Comparison of ENCODE assay signal across 10 mouse cellular contexts in genomic region chr8:87835924-87836323, GRCm38 (mm10).
DNase-seq lines count a peak whose midpoint lies in the region; ATAC-seq lines count a peak whose summit lies in the region.
"Had no signal": no experiment of that assay in that cellular context is flagged by ENCODE, and none has a peak within 500 bp of the region (broad histone marks: within the 10 kb centered on the region; RNA-seq: fewer than 3 reads in every experiment).

No protein-coding gene starts in this region.

- no peaks in the 10 kb centered on the region for H3K36me3 ChIP-seq in heart, embryonic 15.5 days
- H3K36me3 ChIP-seq in embryonic facial prominence, embryonic 13.5 days = 0 out of 2 replicates have a peak, but pooled peaks cover 7% of the 10 kb centered on the region
- no peaks in the 10 kb centered on the region for H3K36me3 ChIP-seq in hindbrain, embryonic 15.5 days
- H3K36me3 ChIP-seq in midbrain, embryonic 16.5 days (ENCODE audit: control insufficient read depth, insufficient read depth, low read length) = no peaks in the 10 kb centered on the region

- H3K27ac ChIP-seq in heart, embryonic 15.5 days = peak overlapping the region; percentile 75
- H3K27ac ChIP-seq in embryonic facial prominence, embryonic 13.5 days = peak overlapping the region; percentile 79
- H3K27ac ChIP-seq in hindbrain, embryonic 15.5 days (replicated peaks) = peak overlapping the region; percentile 79
- H3K27ac ChIP-seq in midbrain, embryonic 16.5 days (ENCODE audit: low read length) = peak overlapping the region; percentile 82

- WGBS in heart, embryonic 15.5 days = 38% methylated on average over 7 of the region's 7 CpGs
- 9% methylated on average over 7 of the region's 7 CpGs for WGBS in embryonic facial prominence, embryonic 13.5 days
- 9% methylated on average over 7 of the region's 7 CpGs for WGBS in hindbrain, embryonic 15.5 days
- 5% methylated on average over 7 of the region's 7 CpGs for WGBS in midbrain, embryonic 16.5 days

- no peak for DNase-seq in heart, postnatal 4 days
- DNase-seq in frontal cortex, adult 2 months (ENCODE audit: extremely low spot score in 1 of 2, low spot score in 1 of 2) = no peak
- no peak for DNase-seq in thymus, adult 18-20 months
- DNase-seq: layer of hippocampus, adult 9-11 months; liver, postnatal 0 days had no signal

- no peak overlapping the region for H3K4me3 ChIP-seq in heart, embryonic 15.5 days
- no peak overlapping the region for H3K4me3 ChIP-seq in embryonic facial prominence, embryonic 13.5 days
- H3K4me3 ChIP-seq in hindbrain, embryonic 15.5 days = no peak overlapping the region
- H3K4me3 ChIP-seq in midbrain, embryonic 16.5 days (ENCODE audit: low read depth, low read length) = no peak overlapping the region

- no peak overlapping the region for H3K9ac ChIP-seq in heart, embryonic 15.5 days
- 0 out of 2 replicates have a peak overlapping the region, but pooled peaks have one; percentile 36 for H3K9ac ChIP-seq in embryonic facial prominence, embryonic 13.5 days
- no peak overlapping the region for H3K9ac ChIP-seq in hindbrain, embryonic 15.5 days
- no peak overlapping the region for H3K9ac ChIP-seq in midbrain, embryonic 16.5 days (ENCODE audit: low read depth, low read length)
- H3K9ac ChIP-seq: liver, postnatal 0 days had no signal

- no peak overlapping the region for H3K4me2 ChIP-seq in heart, embryonic 15.5 days
- peak overlapping the region; percentile 48 for H3K4me2 ChIP-seq in embryonic facial prominence, embryonic 13.5 days
- H3K4me2 ChIP-seq in hindbrain, embryonic 15.5 days = 0 out of 2 replicates have a peak overlapping the region, but pooled peaks have one; percentile 23
- H3K4me2 ChIP-seq in midbrain, embryonic 16.5 days (ENCODE audit: low read length) = no peak overlapping the region

- no peaks in the 10 kb centered on the region for H3K27me3 ChIP-seq in heart, embryonic 15.5 days
- H3K27me3 ChIP-seq in embryonic facial prominence, embryonic 13.5 days = no peaks in the 10 kb centered on the region
- H3K27me3 ChIP-seq in hindbrain, embryonic 15.5 days = no peaks in the 10 kb centered on the region
- H3K27me3 ChIP-seq in midbrain, embryonic 16.5 days (ENCODE audit: control insufficient read depth, insufficient read depth, low read depth, low read length) = no peaks in the 10 kb centered on the region

- H3K9me3 ChIP-seq in heart, embryonic 15.5 days (replicated peaks) = no peaks in the 10 kb centered on the region
- H3K9me3 ChIP-seq in embryonic facial prominence, embryonic 13.5 days = no peaks in the 10 kb centered on the region
- H3K9me3 ChIP-seq in hindbrain, embryonic 15.5 days = no peaks in the 10 kb centered on the region
- no peaks in the 10 kb centered on the region for H3K9me3 ChIP-seq in midbrain, embryonic 16.5 days (replicated peaks; ENCODE audit: control insufficient read depth, low read length, poor library complexity, severe bottlenecking)

- ATAC-seq in heart, embryonic 15.5 days (replicated peaks; ENCODE audit: insufficient number of reproducible peaks, insufficient read depth, low FRiP score, low read depth) = no peak
- no peak for ATAC-seq in embryonic facial prominence, embryonic 13.5 days (ENCODE audit: insufficient number of reproducible peaks, insufficient read depth, low FRiP score, low TSS enrichment, low read depth)
- ATAC-seq in hindbrain, embryonic 15.5 days (ENCODE audit: low FRiP score, low read depth) = no peak
- no peak for ATAC-seq in midbrain, embryonic 16.5 days
- ATAC-seq in monocyte, adult 5-6 weeks (replicated peaks; ENCODE audit: insufficient number of reproducible peaks, low FRiP score, low TSS enrichment, poor library complexity, severe bottlenecking) = no peak
- ATAC-seq: liver, postnatal 0 days had no signal

- H3K4me1 ChIP-seq in heart, embryonic 15.5 days (replicated peaks) = peaks cover 65% of the 10 kb centered on the region
- H3K4me1 ChIP-seq in embryonic facial prominence, embryonic 13.5 days = peaks cover 78% of the 10 kb centered on the region
- H3K4me1 ChIP-seq in hindbrain, embryonic 15.5 days (replicated peaks) = peaks cover 69% of the 10 kb centered on the region
- H3K4me1 ChIP-seq in midbrain, embryonic 16.5 days (ENCODE audit: control insufficient read depth, insufficient read depth, low read length) = peaks cover 71% of the 10 kb centered on the region

Comparison
In these comparisons a context has a peak if more than half of its experiments do, and no peak if none do; other contexts are left out.
1. H3K4me2 ChIP-seq: peak in embryonic facial prominence, embryonic 13.5 days (single experiment) and hindbrain, embryonic 15.5 days (single experiment); none in heart, embryonic 15.5 days (single experiment) and midbrain, embryonic 16.5 days (single experiment).
2. Peak in every context shown above with its lines, with median percentiles within 50 percentile points of each other: H3K27ac ChIP-seq.